Mouse (Mus musculus) frontal cortex, postnatal 25 days (tissue): Measurements from ENCODE around the gene Sla2.
"Not testable (repeated sequence)": the region's sequence is repeated elsewhere in the genome, so short reads cannot be mapped to it uniquely, and the experiment has no call there.

ENCODE experiments used
- DNase-seq, 2 experiments: peaks; one replicate each; pipeline ENCODE4 v3.0.0; 2022; ENCODE audit warnings: low spot score in 2 of 2

The Sla2 gene

DNA sequence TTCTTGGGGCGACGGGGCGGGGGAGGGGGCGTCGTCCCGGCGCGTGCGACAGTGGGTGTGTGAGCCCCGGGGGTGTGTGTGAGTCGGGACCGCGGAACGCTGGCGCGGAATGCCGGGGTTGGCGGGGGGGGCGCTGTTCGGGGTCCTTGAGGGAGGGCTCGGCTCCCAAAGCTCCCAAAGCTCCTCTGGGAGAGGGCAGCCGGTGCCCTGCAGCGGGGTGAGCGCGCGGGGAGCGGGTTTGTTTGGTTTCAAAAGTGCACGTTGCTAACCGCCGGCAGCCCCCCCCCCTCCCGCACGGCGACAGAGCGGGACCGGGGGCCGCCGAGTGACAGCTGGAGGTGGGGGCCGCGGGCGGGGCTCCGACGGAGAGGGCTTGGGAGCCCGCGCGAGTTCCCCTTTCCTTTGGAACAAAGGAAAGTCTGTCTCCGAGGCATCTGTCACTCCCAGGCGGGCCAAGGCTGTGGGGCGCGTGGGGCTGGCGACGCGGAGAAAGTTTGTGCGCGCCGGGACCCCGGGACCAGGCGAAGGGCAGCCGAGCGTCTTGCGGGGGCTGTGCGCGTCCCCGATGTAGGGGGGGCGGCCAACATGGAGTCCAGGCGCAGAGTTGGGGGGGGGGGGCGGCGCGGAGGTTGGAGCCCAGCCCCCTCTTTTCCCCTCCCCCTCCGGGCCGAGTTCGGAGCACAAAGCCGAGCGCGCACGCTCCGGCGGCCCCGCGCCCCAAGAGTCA lies 46.5 kb downstream of the Sla2 start:
- DNase-seq, result no peak

DNA sequence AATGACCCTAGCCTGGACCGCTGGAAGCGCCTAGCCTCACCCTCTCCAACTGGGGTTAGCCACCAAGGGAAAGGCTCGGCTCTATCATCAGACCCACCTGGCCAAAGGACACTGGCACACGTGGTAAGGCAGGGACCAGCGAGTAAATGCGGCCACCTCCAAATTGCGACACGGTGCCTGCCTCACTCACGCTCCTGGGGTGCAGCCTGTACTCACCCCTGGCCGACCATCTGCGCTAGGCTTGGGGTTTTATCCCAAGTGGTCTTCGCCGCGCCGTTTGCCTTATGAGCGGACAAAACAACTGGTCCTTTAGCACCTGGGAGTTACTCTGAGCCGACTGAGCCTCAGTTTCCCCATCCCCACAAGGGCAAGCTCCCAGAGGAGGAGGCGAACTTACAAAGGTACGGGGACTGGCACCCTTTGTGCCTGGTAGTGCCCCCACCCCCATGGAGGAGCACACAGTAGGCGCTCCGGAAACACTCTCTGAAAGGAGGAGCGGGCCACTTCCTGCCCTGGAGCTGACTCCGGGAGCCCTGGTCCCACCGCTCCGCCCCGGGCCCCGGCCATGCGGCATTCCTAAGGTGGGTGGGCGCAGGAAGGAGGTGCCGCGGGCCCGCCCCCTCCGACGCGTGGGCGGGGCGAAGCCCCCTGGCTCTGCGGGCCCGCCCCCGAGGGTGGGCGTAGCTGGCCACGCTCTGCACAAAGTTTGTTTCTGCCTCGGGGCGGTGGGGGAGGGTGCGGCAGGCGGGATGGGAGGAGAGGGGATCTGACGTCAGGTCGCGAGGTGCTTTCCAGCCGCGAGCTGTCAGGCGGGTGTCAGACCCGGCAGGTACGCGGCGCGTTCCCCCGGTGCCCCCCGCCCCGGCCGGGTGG lies 47.4 kb downstream of the Sla2 start, which contains the start of gene Tgif2:
Gene Tgif2, plus strand, starts transcription at position 689 of the 873 bp plus-strand sequence.
- DNase-seq, result no peak

DNA sequence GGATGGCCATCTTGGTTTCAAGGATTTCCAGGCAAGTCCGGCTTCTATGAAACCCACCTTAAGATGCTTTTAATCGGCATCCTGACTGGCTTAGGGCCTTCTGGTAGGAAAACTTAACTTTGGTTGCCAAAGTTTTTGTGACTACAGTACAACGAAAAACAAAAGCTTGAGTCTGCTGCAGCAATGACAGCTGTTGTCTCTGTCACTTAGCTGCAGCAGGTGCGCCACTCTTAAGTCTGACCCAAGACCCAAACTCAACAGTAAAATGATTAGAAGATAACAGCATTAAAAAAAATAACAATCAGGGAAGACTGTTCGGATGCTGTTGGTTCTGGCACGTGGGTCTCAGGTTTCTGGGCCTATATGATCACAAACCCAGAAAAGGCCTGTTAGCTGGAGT lies 48.2 kb downstream of the Sla2 start:
- DNase-seq, result no peak

DNA sequence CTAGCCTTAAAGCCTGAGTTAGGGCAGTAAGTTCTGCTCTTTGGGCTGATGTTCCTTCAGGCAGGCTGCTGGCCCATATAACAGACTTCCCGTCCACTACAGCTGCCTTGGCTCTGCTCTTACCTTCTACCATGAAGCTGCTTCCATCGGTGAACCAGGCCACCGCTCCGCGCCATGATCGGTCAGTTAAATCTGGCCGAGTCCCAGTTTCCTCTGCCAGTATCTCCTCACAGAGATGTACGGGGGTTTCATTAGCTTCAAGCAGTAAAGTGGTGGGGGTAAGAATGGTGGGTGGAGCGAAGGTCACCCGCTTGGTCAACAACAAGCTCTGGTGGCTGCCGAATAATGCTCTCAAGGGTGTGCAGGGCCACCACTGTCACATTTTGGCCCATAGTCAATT lies 52.7 kb downstream of the Sla2 start:
- no peak for DNase-seq

DNA sequence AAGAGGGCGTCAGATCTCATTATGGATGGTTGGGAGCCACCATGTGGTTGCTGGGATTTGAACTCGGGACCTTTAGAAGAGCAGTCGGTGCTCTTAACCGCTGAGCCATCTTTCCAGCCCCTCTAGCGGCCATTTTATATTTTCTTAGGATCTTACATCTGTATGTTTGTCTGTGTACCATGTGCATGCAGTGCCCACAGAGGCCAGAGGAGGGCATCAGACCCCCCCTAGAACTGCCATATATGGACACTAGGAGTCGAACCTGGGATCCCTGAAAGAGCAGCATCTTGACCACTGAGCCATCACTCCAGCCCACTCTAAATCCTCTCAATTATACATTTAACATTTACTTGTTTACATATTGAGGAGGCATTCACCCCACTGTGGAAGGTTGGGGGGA lies 61.9 kb downstream of the Sla2 start:
- DNase-seq, result not testable (repeated sequence)
